ENCODE assay signal across 10 mouse cellular contexts in the genomic region with DNA sequence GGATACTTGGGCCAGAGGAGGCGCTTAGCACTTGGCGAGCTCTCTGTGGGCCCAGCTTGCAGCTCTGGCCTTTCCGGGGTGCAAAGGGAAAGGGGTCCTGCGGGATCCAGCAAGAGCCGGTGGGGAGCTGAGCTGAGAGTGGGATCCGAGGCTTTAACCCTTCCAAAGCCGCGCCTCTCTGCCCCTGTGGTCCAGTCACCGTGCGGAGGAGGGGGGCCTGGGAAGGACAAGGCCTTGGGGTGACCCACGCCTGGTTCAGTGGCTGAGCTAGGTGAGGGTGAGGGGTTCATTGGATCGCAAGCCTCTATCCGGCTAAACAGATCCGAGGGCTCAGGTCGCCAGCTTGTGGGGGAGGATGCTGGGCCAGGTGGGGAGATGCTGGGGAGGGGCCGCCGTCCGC. TPM values are rescaled to one million over a fixed set of nuclear protein-coding genes. Genes with fewer than 3 reads are reported as not detected.
DNase-seq lines count a peak whose midpoint lies in the region; ATAC-seq lines count a peak whose summit lies in the region.
"Had no signal": no experiment of that assay in that cellular context is flagged by ENCODE, and none has a peak within 500 bp of the region (broad histone marks: within the 10 kb centered on the region; RNA-seq: fewer than 3 reads in every experiment).

No protein-coding gene starts in this region.

- no peaks in the 10 kb centered on the region for H3K9me3 ChIP-seq in heart, embryonic 14.5 days (ENCODE audit: control insufficient read depth, low read length)
- no peaks in the 10 kb centered on the region for H3K9me3 ChIP-seq in liver, embryonic 16.5 days (replicated peaks; ENCODE audit: control insufficient read depth, low read length)

- DNase-seq in adrenal gland, adult 2 months = peak; percentile 17
- no peak for DNase-seq in adrenal gland, postnatal 25 days
- DNase-seq in lung, postnatal 10 days = peak; percentile 11
- no peak for DNase-seq in lung, adult 18-20 months
- DNase-seq in ovary, postnatal 36 days (ENCODE audit: low spot score) = no peak
- DNase-seq in adrenal gland, postnatal 10 days = no peak

- H3K36me3 ChIP-seq in heart, embryonic 14.5 days (ENCODE audit: control insufficient read depth, insufficient read depth, low read length) = no peaks in the 10 kb centered on the region
- peaks cover 3% of the 10 kb centered on the region; the same call in 1 of the 2 replicates for H3K36me3 ChIP-seq in liver, embryonic 16.5 days (ENCODE audit: control insufficient read depth, insufficient read depth)

- no peak overlapping the region for H3K27ac ChIP-seq in heart, embryonic 14.5 days (replicated peaks in 1 of 2; ENCODE audit: control insufficient read depth in 1 of 2, insufficient read depth in 1 of 2, low read depth in 2 of 2, low read length in 2 of 2)
- no peak overlapping the region for H3K27ac ChIP-seq in liver, embryonic 16.5 days (ENCODE audit: low read length)

- no peak for ATAC-seq in heart, embryonic 14.5 days (ENCODE audit: insufficient number of reproducible peaks, insufficient read depth, low FRiP score, low read depth)
- ATAC-seq in liver, embryonic 16.5 days (ENCODE audit: low read depth) = no peak

- H3K4me1 ChIP-seq in heart, embryonic 14.5 days (ENCODE audit: control insufficient read depth in 2 of 2, insufficient read depth in 2 of 2, low read length in 2 of 2) = peaks cover 5 to 23% of the 10 kb centered on the region in 2 experiments; a peak in 3 of 4 replicates
- peaks cover 30% of the 10 kb centered on the region for H3K4me1 ChIP-seq in liver, embryonic 16.5 days (ENCODE audit: control insufficient read depth, low read depth, low read length)

- peaks cover 26% of the 10 kb centered on the region for H3K27me3 ChIP-seq in heart, embryonic 14.5 days (ENCODE audit: control insufficient read depth, insufficient read depth, low read length)
- H3K27me3 ChIP-seq in liver, embryonic 16.5 days (ENCODE audit: control insufficient read depth, insufficient read depth, low read depth, low read length) = peaks cover 42% of the 10 kb centered on the region

- WGBS in heart, embryonic 14.5 days = 8% methylated on average over 18 of the region's 18 CpGs
- WGBS in liver, embryonic 16.5 days (ENCODE audit: insufficient replicate concordance) = 13% methylated on average over 18 of the region's 18 CpGs

- peak overlapping the region; percentile 98 for H3K4me2 ChIP-seq in heart, embryonic 14.5 days (ENCODE audit: low read length)
- H3K4me2 ChIP-seq in liver, embryonic 16.5 days (ENCODE audit: low read depth, low read length) = peak overlapping the region; percentile 86

- peak overlapping the region; percentile 32 to 48 for H3K4me3 ChIP-seq in heart, embryonic 14.5 days (ENCODE audit: control insufficient read depth in 1 of 2, insufficient read depth in 1 of 2, low read depth in 1 of 2, low read length in 2 of 2)
- peak overlapping the region; percentile 58 for H3K4me3 ChIP-seq in liver, embryonic 16.5 days (ENCODE audit: low read depth, low read length)

- peak overlapping the region; percentile 70 for H3K9ac ChIP-seq in heart, embryonic 14.5 days (ENCODE audit: low read length)
- H3K9ac ChIP-seq in liver, embryonic 16.5 days (ENCODE audit: low read depth, low read length) = peak overlapping the region; percentile 55

RNA-seq across cellular contexts. Expression of gene Sptbn4, which starts 1.4 kb away (rescaled TPM):
- 1 to 10 TPM; 1.5 to 1.9 TPM for total RNA-seq in adrenal gland, adult 2 months (2021)
- polyA plus RNA-seq in adrenal gland, adult 2 months (2012; rRNA removed) = 0.84 and 2.3 TPM in 2 replicates
- total RNA-seq in adrenal gland, postnatal 25 days (2021) = 0.62 and 2.1 TPM in 2 replicates
- 0.15 and 0.20 TPM in 2 replicates for polyA plus RNA-seq in heart, embryonic 14.5 days (2014; fragmentation: Nextera tagmentation; extraction: Ambion mirVana)
- 0.02 and 0.06 TPM in 2 replicates for polyA plus RNA-seq in liver, embryonic 16.5 days (2015; fragmentation: Nextera tagmentation; extraction: Ambion mirVana)
- total RNA-seq in adrenal gland, postnatal 10 days (2021) = under 1 TPM; 0.70 to 0.81 TPM
- total RNA-seq: common myeloid progenitor, adult 5-6 weeks; neutrophil, adult 5-6 weeks had no signal

RNA-seq across cellular contexts. Expression of gene Blvrb, which starts 1.7 kb away (rescaled TPM):
- 10 to 100 TPM; 48.4 to 51.1 TPM for total RNA-seq in adrenal gland, adult 2 months (2021)
- polyA plus RNA-seq in adrenal gland, adult 2 months (2012; rRNA removed) = 70.2 and 86.2 TPM in 2 replicates
- 51.7 and 52.7 TPM in 2 replicates for total RNA-seq in adrenal gland, postnatal 25 days (2021)
- polyA plus RNA-seq in heart, embryonic 14.5 days (2014; fragmentation: Nextera tagmentation; extraction: Ambion mirVana) = 49.7 and 57.9 TPM in 2 replicates
- 853 and 865 TPM in 2 replicates for polyA plus RNA-seq in liver, embryonic 16.5 days (2015; fragmentation: Nextera tagmentation; extraction: Ambion mirVana)
- total RNA-seq in adrenal gland, postnatal 10 days (2021) = 10 to 100 TPM; 83.4 TPM

RNA-seq across cellular contexts. Expression of gene Sertad3, which starts 27.5 kb away (rescaled TPM):
- total RNA-seq in adrenal gland, adult 2 months (2021) = 10 to 100 TPM; 11.6 to 21.0 TPM
- 20.0 and 20.9 TPM in 2 replicates for polyA plus RNA-seq in adrenal gland, adult 2 months (2012; rRNA removed)
- 18.5 and 19.6 TPM in 2 replicates for total RNA-seq in adrenal gland, postnatal 25 days (2021)
- polyA plus RNA-seq in heart, embryonic 14.5 days (2014; fragmentation: Nextera tagmentation; extraction: Ambion mirVana) = 15.7 and 19.4 TPM in 2 replicates
- polyA plus RNA-seq in liver, embryonic 16.5 days (2015; fragmentation: Nextera tagmentation; extraction: Ambion mirVana) = 35.5 and 37.6 TPM in 2 replicates
- 10 to 100 TPM; 13.5 to 15.6 TPM for total RNA-seq in adrenal gland, postnatal 10 days (2021)

RNA-seq across cellular contexts. Expression of gene Sertad1, which starts 40.7 kb away (rescaled TPM):
- 10 to 100 TPM; 17.9 to 25.6 TPM for total RNA-seq in adrenal gland, adult 2 months (2021)
- polyA plus RNA-seq in adrenal gland, adult 2 months (2012; rRNA removed) = 57.7 and 60.5 TPM in 2 replicates
- total RNA-seq in adrenal gland, postnatal 25 days (2021) = 24.1 and 26.7 TPM in 2 replicates
- 34.5 and 34.8 TPM in 2 replicates for polyA plus RNA-seq in heart, embryonic 14.5 days (2014; fragmentation: Nextera tagmentation; extraction: Ambion mirVana)
- 29.2 and 31.6 TPM in 2 replicates for polyA plus RNA-seq in liver, embryonic 16.5 days (2015; fragmentation: Nextera tagmentation; extraction: Ambion mirVana)
- total RNA-seq in adrenal gland, postnatal 10 days (2021) = 10 to 100 TPM; 19.0 to 27.9 TPM

RNA-seq across cellular contexts. Expression of gene Prx, which starts 53.1 kb away (rescaled TPM):
- total RNA-seq in adrenal gland, adult 2 months (2021) = 1 to 10 TPM; 1.4 to 4.0 TPM
- polyA plus RNA-seq in adrenal gland, adult 2 months (2012; rRNA removed) = 2.0 and 2.2 TPM in 2 replicates
- total RNA-seq in adrenal gland, postnatal 25 days (2021) = 2.6 and 2.7 TPM in 2 replicates
- 0.58 and 0.59 TPM in 2 replicates for polyA plus RNA-seq in heart, embryonic 14.5 days (2014; fragmentation: Nextera tagmentation; extraction: Ambion mirVana)
- 0.74 and 0.81 TPM in 2 replicates for polyA plus RNA-seq in liver, embryonic 16.5 days (2015; fragmentation: Nextera tagmentation; extraction: Ambion mirVana)
- 1 to 10 TPM; 3.3 to 5.1 TPM for total RNA-seq in adrenal gland, postnatal 10 days (2021)

Comparison
In these comparisons a context has a peak if more than half of its experiments do, and no peak if none do; other contexts are left out.
1. DNase-seq: peak in adrenal gland, adult 2 months (single experiment) and lung, postnatal 10 days (single experiment); none in adrenal gland, postnatal 25 days (single experiment), lung, adult 18-20 months (0 of 2), ovary, postnatal 36 days (single experiment) and adrenal gland, postnatal 10 days (single experiment).